Mouse (Mus musculus) neural tube, embryonic 11.5 days (tissue): Measurements from ENCODE around the gene Cx3cr1. TPM values are rescaled to one million over a fixed set of nuclear protein-coding genes. Genes with fewer than 3 reads are reported as not detected.
"Not testable (repeated sequence)": the region's sequence is repeated elsewhere in the genome, so short reads cannot be mapped to it uniquely, and the experiment has no call there.

Experiments used
- ATAC-seq: fragments of 200-750 bp; cut with Nextera tagmentation; 2 replicates; pipeline ENCODE4 v1.8.0; 2017; ENCODE audit warnings: moderate number of reproducible peaks, mild to moderate bottlenecking, moderate TSS enrichment, moderate library complexity; ENCODE audit not compliant: insufficient read depth, low FRiP score, low TSS enrichment
- DNase-seq: peaks from one replicate; pipeline ENCODE4 v3.0.0-alpha.2; 2015; ENCODE audit warnings: low spot score
- H3K27ac ChIP-seq: fragments of 300-500 bp; sonication (generic); 2 replicates; pipeline ENCODE4 v1.5.1; 2014; ENCODE audit warnings: low read depth, mild to moderate bottlenecking, low read length
- H3K27me3 ChIP-seq: fragments of 300-500 bp; sonication (generic); 2 replicates; pipeline ENCODE4 v1.6.1; 2014; ENCODE audit warnings: mild to moderate bottlenecking, low read length, mixed read lengths; ENCODE audit not compliant: control insufficient read depth, insufficient read depth
- H3K36me3 ChIP-seq: fragments of 300-500 bp; sonication (generic); 2 replicates; pipeline ENCODE4 v1.6.1; 2014; ENCODE audit warnings: mild to moderate bottlenecking, low read length, moderate library complexity, mixed read lengths; ENCODE audit not compliant: control insufficient read depth, insufficient read depth
- H3K4me1 ChIP-seq: fragments of 300-500 bp; sonication (generic); 2 replicates; pipeline ENCODE4 v1.6.1; 2014; ENCODE audit warnings: low read length, mixed read lengths; ENCODE audit not compliant: control insufficient read depth, insufficient read depth
- H3K4me2 ChIP-seq: fragments of 300-500 bp; sonication (generic); 2 replicates; pipeline ENCODE4 v1.6.1; 2014; ENCODE audit warnings: low read depth, mild to moderate bottlenecking, moderate library complexity
- H3K4me3 ChIP-seq: fragments of 300-500 bp; sonication (generic); 2 replicates; pipeline ENCODE4 v1.5.1; 2014; ENCODE audit warnings: low read depth, low read length
- H3K9ac ChIP-seq: fragments of 300-500 bp; sonication (generic); 2 replicates; pipeline ENCODE4 v1.6.1; 2014; ENCODE audit warnings: mild to moderate bottlenecking, low read length
- H3K9me3 ChIP-seq: fragments of 300-500 bp; sonication (generic); 2 replicates; pipeline ENCODE4 v1.6.1; 2016; ENCODE audit warnings: low read length; ENCODE audit not compliant: control insufficient read depth
- WGBS: fragments of 180-500 bp; shearing (Covaris S2); extraction: QIAGEN DNeasy Blood & Tissue Kit; methylation state at CpG from one replicate; pipeline ENCODE4 v1.1.7; 2014; 5-methylcytosine and 5-hydroxymethylcytosine counted together
- polyA plus RNA-seq: library from polyadenylated mRNA; unstranded; fragments of >200 nt; fragmentation: Nextera tagmentation; extraction: Ambion mirVana; gene quantifications from 2 replicates; pipeline ENCODE4 v1.2.1, GENCODE M21; 2014

The Cx3cr1 gene
- polyA plus RNA-seq, 1 experiment from 2014 or later, result 2.9 TPM

GRCm38 (mm10) chr9:120014828-120015227 is 54.9 kb downstream of the Cx3cr1 start:
- Histone ChIP-seq H3K9me3 (no peaks in the 10 kb centered on the region), H3K4me3 (no peak overlapping the region)
- 46% methylated on average over 6 of the region's 6 CpGs for WGBS

GRCm38 (mm10) chr9:120013251-120013820 is 56.3 kb downstream of the Cx3cr1 start:
- H3K9ac ChIP-seq, result no peak overlapping the region
- H3K4me2 ChIP-seq, result no peak overlapping the region
- no peaks in the 10 kb centered on the region for H3K9me3 ChIP-seq
- no peaks in the 10 kb centered on the region for H3K27me3 ChIP-seq
- no peak overlapping the region for H3K27ac ChIP-seq
- H3K4me3 ChIP-seq, result no peak overlapping the region
- no peak for DNase-seq
- 77% methylated on average over 11 of the region's 11 CpGs for WGBS
- no peaks in the 10 kb centered on the region for H3K36me3 ChIP-seq
- ATAC-seq, result no peak
- peaks cover 2% of the 10 kb centered on the region; the same call in 1 of the 2 replicates for H3K4me1 ChIP-seq

More at GRCm38 (mm10) chr9:120014828-120015227, 54.9 kb downstream of the Cx3cr1 start:
- Histone ChIP-seq H3K9ac (no peak overlapping the region), H3K27me3 (no peaks in the 10 kb centered on the region), H3K27ac (no peak overlapping the region), H3K36me3 (no peaks in the 10 kb centered on the region), H3K4me2 (no peak overlapping the region), H3K4me1 (peaks cover 2% of the 10 kb centered on the region; the same call in 1 of the 2 replicates)
- DNase-seq (no peak), ATAC-seq (no peak)

- Histone ChIP-seq H3K36me3 (no peaks in the 10 kb centered on the region), H3K4me3 (no peak overlapping the region), H3K9ac (no peak overlapping the region), H3K4me1 (peaks cover 2% of the 10 kb centered on the region; the same call in 1 of the 2 replicates), H3K27ac (no peak overlapping the region), H3K9me3 (no peaks in the 10 kb centered on the region), H3K27me3 (no peaks in the 10 kb centered on the region), H3K4me2 (no peak overlapping the region)
- DNase-seq (no peak), ATAC-seq (no peak)
- WGBS, result 86% methylated on average over 5 of the region's 5 CpGs
Measured at GRCm38 (mm10) chr9:120012781-120013180, 56.9 kb downstream of the Cx3cr1 start.

DNA sequence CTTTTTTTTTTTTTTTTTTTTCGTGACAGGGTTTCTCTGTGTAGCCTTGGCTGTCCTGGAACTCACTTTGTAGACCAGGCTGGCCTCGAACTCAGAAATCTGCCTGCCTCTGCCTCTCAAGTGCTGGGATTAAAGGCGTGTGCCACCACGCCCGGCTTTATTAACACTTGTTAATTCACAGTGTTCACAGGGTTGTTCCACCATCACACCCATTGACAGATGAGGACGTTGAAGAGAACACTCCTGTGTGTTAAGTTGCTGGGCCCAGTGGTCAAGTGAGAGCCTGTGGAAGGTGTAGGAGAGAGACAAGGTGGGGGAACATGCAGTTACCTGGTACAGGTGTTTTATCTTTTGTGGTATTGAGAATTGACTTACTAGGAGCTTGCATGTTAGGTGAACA is 57.5 kb downstream of the Cx3cr1 start:
- not testable (repeated sequence) for ATAC-seq, H3K27me3 ChIP-seq, H3K27ac ChIP-seq, H3K4me1 ChIP-seq, H3K9ac ChIP-seq, H3K36me3 ChIP-seq, H3K9me3 ChIP-seq, DNase-seq, H3K4me2 ChIP-seq, H3K4me3 ChIP-seq
- WGBS, result 85% methylated on average over 6 of the region's 6 CpGs

- peak overlapping the region; percentile 38 for H3K4me3 ChIP-seq
- H3K27ac ChIP-seq, result no peak overlapping the region
- DNase-seq (peak; percentile 74), ATAC-seq (peak; percentile 36)
- 2% methylated on average over 10 of the region's 10 CpGs for WGBS
- H3K4me1 ChIP-seq, result peaks cover 2% of the 10 kb centered on the region; the same call in 1 of the 2 replicates
- no peaks in the 10 kb centered on the region for H3K27me3 ChIP-seq
- H3K9me3 ChIP-seq, result no peaks in the 10 kb centered on the region
- H3K36me3 ChIP-seq, result no peaks in the 10 kb centered on the region
- H3K9ac ChIP-seq, result no peak overlapping the region; the same call in 1 of the 2 replicates
- peak overlapping the region; percentile 66 for H3K4me2 ChIP-seq
Measured at GRCm38 (mm10) chr9:120011533-120011932, 58.1 kb downstream of the Cx3cr1 start.

GRCm38 (mm10) chr9:120010781-120011511 is 58.7 kb downstream of the Cx3cr1 start:
- Histone ChIP-seq H3K36me3 (no peaks in the 10 kb centered on the region), H3K9ac (peak overlapping the region; percentile 24; the same call in 1 of the 2 replicates)
- ATAC-seq, result peak; percentile 94

GRCm38 (mm10) chr9:120009871-120010270 is 59.8 kb downstream of the Cx3cr1 start:
- Histone ChIP-seq H3K4me1 (peaks cover 2% of the 10 kb centered on the region; the same call in 1 of the 2 replicates), H3K27me3 (no peaks in the 10 kb centered on the region), H3K9me3 (no peaks in the 10 kb centered on the region), H3K4me2 (no peak overlapping the region), H3K4me3 (no peak overlapping the region), H3K36me3 (no peaks in the 10 kb centered on the region), H3K9ac (no peak overlapping the region), H3K27ac (no peak overlapping the region)
- ATAC-seq (no peak), DNase-seq (no peak)
- 93% methylated on average over 3 of the region's 3 CpGs for WGBS

More at GRCm38 (mm10) chr9:120010781-120011511, 58.7 kb downstream of the Cx3cr1 start:
- H3K27ac ChIP-seq, result no peak overlapping the region
- peak overlapping the region; percentile 66 for H3K4me2 ChIP-seq
- no peaks in the 10 kb centered on the region for H3K9me3 ChIP-seq
- H3K4me3 ChIP-seq, result peak overlapping the region; percentile 38
- H3K4me1 ChIP-seq, result peaks cover 2% of the 10 kb centered on the region; the same call in 1 of the 2 replicates
- 2% methylated on average over 53 of the region's 60 CpGs for WGBS
- H3K27me3 ChIP-seq, result no peaks in the 10 kb centered on the region
- peak; percentile 95 for DNase-seq

DNA sequence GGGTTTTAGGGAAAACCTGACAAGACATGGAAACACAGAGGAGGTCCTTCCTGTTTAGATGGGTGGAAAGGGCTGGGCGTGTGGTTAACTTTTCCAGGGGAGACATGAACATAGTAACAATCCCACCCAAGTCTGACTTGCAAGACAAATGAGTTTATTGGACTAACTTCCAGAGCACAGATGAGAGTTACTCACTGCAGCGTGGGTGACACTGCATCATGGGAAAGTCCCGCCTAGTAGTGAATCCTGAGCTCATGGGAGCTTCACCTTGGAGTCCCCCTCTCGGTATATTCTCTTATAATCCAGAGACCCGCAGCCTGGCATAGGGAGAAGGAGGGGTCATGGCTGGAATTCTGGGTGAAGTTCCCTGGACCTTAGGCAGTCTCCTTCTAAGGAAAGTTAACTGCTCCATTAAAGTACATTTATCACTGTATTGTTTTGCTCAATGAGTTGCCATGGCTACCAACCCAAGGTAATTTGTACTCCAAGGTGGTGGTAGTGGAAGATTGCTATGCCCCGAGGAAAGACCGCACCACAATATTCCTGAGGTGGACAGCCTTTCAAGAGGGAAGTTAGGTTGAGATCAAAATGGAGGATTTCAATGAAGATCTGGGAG is 60.3 kb downstream of the Cx3cr1 start:
- WGBS, result 73% methylated on average over 7 of the region's 7 CpGs
- peaks cover 2% of the 10 kb centered on the region; the same call in 1 of the 2 replicates for H3K4me1 ChIP-seq
- H3K4me3 ChIP-seq, result no peak overlapping the region
- no peak for DNase-seq
- H3K36me3 ChIP-seq, result no peaks in the 10 kb centered on the region
- H3K4me2 ChIP-seq, result no peak overlapping the region
- no peak overlapping the region for H3K27ac ChIP-seq
- H3K9ac ChIP-seq, result no peak overlapping the region
- no peaks in the 10 kb centered on the region for H3K27me3 ChIP-seq
- ATAC-seq, result no peak
- no peaks in the 10 kb centered on the region for H3K9me3 ChIP-seq
